Mouse (Mus musculus) activated CD4-positive, CD25-positive, alpha-beta regulatory T cell (primary cell): Measurements from ENCODE around the gene Bcl2l12. TPM values are rescaled to one million over a fixed set of nuclear protein-coding genes. Genes with fewer than 3 reads are reported as not detected.

Experiments
- polyA plus RNA-seq, 2 experiments: library from polyadenylated mRNA; unstranded; fragments of 100-300 nt; shearing (Covaris generic); gene quantifications; one replicate each; pipeline ENCODE4 v1.2.1; 2017

Gene Bcl2l12
- polyA plus RNA-seq = 10 to 100 TPM; 24.3 to 26.9 TPM

GRCm38 (mm10) chr7:44998501-44998955 lies at the start of gene Bcl2l12:
Gene Bcl2l12, minus strand, starts transcription at chr7:44998712.

DNA sequence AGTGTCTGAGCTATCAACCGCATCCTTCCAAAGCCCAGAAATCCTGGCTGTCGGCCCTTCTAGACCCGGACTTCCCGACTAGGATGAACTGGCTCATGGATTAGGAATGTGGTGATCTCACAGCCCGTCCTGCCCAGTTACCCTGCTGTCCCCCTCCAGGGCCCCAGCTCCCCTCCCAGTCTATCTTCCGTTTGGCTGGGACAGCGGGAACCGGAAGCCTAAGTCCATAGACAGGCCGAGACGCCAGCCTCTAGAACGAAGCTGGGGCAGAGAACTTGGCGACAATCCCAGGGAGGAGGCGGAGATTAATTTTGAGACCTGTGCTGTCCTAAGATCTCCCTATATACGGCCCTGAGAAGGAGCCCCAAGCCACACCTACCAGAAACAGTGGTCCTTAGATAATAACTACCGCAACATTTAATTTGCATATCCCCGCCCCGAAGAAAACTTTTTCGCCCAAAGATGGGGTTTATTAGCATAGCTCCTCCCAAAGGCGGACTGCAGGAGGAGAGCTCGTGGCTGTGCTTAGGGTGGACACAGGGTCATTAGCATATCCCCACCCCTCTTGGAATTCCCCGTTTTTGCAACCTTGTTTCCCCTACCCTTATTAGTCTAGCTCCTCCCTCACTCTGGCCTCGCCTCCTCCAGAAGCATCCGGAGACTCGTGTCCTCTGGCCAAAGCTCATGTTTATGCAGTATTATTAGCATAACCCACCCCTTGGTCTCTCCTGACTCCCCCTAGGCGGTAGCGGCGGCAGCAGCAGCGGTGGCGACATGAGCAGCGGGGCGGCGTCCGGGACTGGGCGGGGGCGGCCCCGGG lies 18.9 kb upstream of the Bcl2l12 start, which contains the start of gene Rras:
TSS of gene Rras (plus strand) at position 720 of the 820 bp plus-strand sequence.

DNA sequence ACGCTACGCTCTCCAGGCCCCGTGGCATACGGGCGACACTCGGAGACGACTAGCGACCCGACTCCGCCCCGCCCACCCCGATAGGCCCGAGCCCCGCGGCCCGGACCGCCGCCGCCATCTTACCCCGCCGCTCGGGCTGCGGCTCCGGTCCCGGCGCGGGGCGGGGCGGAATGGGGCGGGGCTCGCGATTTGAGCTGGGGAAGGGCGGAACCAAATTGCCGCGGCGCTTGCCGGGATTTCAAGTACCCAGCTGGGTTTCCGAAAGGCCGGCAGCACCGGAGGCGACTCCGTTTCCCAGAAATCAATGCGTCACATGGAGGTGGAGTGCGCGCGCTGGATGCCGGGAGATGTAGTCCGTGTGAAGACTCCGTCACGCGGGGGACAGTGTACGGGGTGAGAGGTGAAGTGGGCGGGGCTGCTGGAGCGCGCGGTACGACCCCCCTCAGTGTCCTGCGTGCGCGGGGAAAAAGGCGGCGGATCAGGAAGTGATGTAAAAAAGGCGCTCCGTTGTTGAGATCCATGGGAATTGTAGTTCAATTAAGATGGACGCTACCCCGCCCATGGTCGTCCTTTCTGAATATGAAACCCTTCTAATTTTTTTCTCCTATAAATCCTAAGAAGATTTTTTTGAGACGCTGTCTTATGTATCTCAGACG lies 17.6 kb upstream of the Bcl2l12 start, which contains the start of gene Scaf1:
TSS of gene Scaf1 (minus strand) at position 407 of the 656 bp plus-strand sequence.

GRCm38 (mm10) chr7:44997231-44997939 lies 1.1 kb downstream of the Bcl2l12 start, which contains the start of gene Irf3:
Gene Irf3, plus strand, starts transcription at chr7:44997648.

DNA sequence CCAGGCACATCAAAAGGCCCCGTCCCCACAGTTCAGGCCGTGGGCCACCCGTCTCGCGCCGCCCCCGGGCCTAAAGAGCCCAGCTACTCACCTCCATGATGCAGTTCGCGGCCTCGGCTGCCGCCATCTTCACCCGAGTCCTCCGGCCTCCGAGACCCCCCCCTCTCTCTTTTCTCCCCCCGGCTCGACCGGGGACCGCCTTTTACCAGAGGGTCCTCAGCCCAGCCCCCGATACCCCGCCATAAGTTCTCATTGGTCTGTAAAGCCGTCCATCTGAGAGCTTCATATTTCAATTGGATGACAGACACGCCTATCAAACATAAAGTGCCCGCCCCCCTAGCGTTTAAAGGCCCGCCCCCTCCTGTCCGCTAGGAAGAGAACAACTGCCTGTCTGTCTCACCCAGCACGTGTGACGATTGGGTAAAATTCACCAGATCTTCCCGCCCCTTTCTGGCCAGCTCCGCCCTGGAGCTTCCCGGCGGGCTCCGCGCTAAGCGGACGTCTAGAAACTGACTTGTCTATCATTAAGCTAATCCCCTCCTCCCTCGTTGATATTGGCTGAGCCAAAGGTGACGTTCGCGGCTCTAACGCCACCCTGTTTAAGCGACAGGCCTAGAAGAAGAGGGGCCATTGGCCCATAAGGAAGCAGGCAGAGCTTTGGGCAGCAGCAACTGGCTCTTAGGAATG lies 12.2 kb downstream of the Bcl2l12 start, which contains the start of gene Prmt1:
TSS of gene Prmt1 (minus strand) at position 377 of the 687 bp plus-strand sequence.

GRCm38 (mm10) chr7:44974383-44975116 lies 24.0 kb downstream of the Bcl2l12 start, which contains the start of gene Cpt1c:
Gene Cpt1c, minus strand, starts transcription at chr7:44974851.

GRCm38 (mm10) chr7:44942904-44943303 lies 55.6 kb downstream of the Bcl2l12 start, which contains the start of gene Tsks:
Gene Tsks, plus strand, starts transcription at chr7:44943204.

Other genes with a start within 250 kb of the Bcl2l12 start
- under 1 TPM; 0.38 to 0.87 TPM for gene Zfp473, start 247.7 kb downstream of the Bcl2l12 start, polyA plus RNA-seq
- 10 to 100 TPM; 43.6 to 48.6 TPM for gene Nup62, start 182.6 kb downstream of the Bcl2l12 start, polyA plus RNA-seq
- 1 to 10 TPM; 1.6 to 5.2 TPM for gene Il4i1, start 182.3 kb downstream of the Bcl2l12 start, polyA plus RNA-seq
- gene Atf5, start 182.1 kb downstream of the Bcl2l12 start, polyA plus RNA-seq = under 1 TPM; 0.32 to 0.52 TPM
- gene Akt1s1, start 149.7 kb downstream of the Bcl2l12 start, polyA plus RNA-seq = 10 to 100 TPM; 18.0 to 26.0 TPM
- 10 to 100 TPM; 59.0 to 77.7 TPM for gene Tbc1d17, start 149.6 kb downstream of the Bcl2l12 start, polyA plus RNA-seq
- 10 to 100 TPM; 68.0 to 97.8 TPM for gene Pnkp, start 141.6 kb downstream of the Bcl2l12 start, polyA plus RNA-seq
- 10 to 100 TPM; 19.1 to 21.8 TPM for gene Ptov1, start 128.9 kb downstream of the Bcl2l12 start, polyA plus RNA-seq
- gene Med25, start 106.0 kb downstream of the Bcl2l12 start, polyA plus RNA-seq = 10 to 100 TPM; 53.6 TPM
- 10 to 100 TPM; 28.0 to 39.1 TPM for gene Fuz, start 102.6 kb downstream of the Bcl2l12 start, polyA plus RNA-seq
- 10 to 100 TPM; 49.1 to 61.7 TPM for gene Ap2a1, start 69.2 kb downstream of the Bcl2l12 start, polyA plus RNA-seq
- under 1 TPM; 0.14 to 0.18 TPM for gene Tsks, start 55.5 kb downstream of the Bcl2l12 start, polyA plus RNA-seq
- under 1 TPM; 0.28 to 0.44 TPM for gene Cpt1c, start 23.9 kb downstream of the Bcl2l12 start, polyA plus RNA-seq
- 100 to 1,000 TPM; 138 to 219 TPM for gene Prmt1, start 12.1 kb downstream of the Bcl2l12 start, polyA plus RNA-seq
- 100 to 1,000 TPM; 173 to 194 TPM for gene Irf3, start 1.1 kb downstream of the Bcl2l12 start, polyA plus RNA-seq
- 10 to 100 TPM; 30.1 to 38.3 TPM for gene Scaf1, start 17.7 kb upstream of the Bcl2l12 start, polyA plus RNA-seq
- 10 to 100 TPM; 21.5 to 34.7 TPM for gene Rras, start 19.2 kb upstream of the Bcl2l12 start, polyA plus RNA-seq
- gene Prr12, start 54.2 kb upstream of the Bcl2l12 start, polyA plus RNA-seq = 1 to 10 TPM; 3.3 to 6.1 TPM
- 100 to 1,000 TPM; 130 to 137 TPM for gene Nosip, start 63.7 kb upstream of the Bcl2l12 start, polyA plus RNA-seq
- gene Prrg2, start 64.0 kb upstream of the Bcl2l12 start, polyA plus RNA-seq = 1 to 10 TPM; 1.9 to 2.7 TPM
- 10 to 100 TPM in 1 of 2 experiments, 1 to 10 TPM in 1; 5.2 to 16.8 TPM for gene Rcn3, start 93.5 kb upstream of the Bcl2l12 start, polyA plus RNA-seq
- gene Fcgrt, start 105.1 kb upstream of the Bcl2l12 start, polyA plus RNA-seq = 10 to 100 TPM in 1 of 2 experiments, 1 to 10 TPM in 1; 1.6 to 18.5 TPM
- 1,000 to 10,000 TPM; 2,309 to 3,648 TPM for gene Rps11, start 125.7 kb upstream of the Bcl2l12 start, polyA plus RNA-seq
- 1,000 to 10,000 TPM; 2,307 to 3,859 TPM for gene Rpl13a, start 130.0 kb upstream of the Bcl2l12 start, polyA plus RNA-seq
- not detected for gene Gm45713, start 137.5 kb upstream of the Bcl2l12 start, polyA plus RNA-seq
- 100 to 1,000 TPM; 263 to 410 TPM for gene Flt3l, start 137.7 kb upstream of the Bcl2l12 start, polyA plus RNA-seq
- 10 to 100 TPM; 57.0 to 66.8 TPM for gene Pih1d1, start 155.6 kb upstream of the Bcl2l12 start, polyA plus RNA-seq
- gene Aldh16a1, start 155.9 kb upstream of the Bcl2l12 start, polyA plus RNA-seq = 10 to 100 TPM; 41.4 to 60.4 TPM
- under 1 TPM; 0.45 to 0.72 TPM for gene Slc17a7, start 165.2 kb upstream of the Bcl2l12 start, polyA plus RNA-seq
- not detected for gene Gfy, start 180.9 kb upstream of the Bcl2l12 start, polyA plus RNA-seq
- gene Pth2, start 182.3 kb upstream of the Bcl2l12 start, polyA plus RNA-seq = not detected
- under 1 TPM; 0.07 to 0.10 TPM for gene Ccdc155, start 206.2 kb upstream of the Bcl2l12 start, polyA plus RNA-seq
- gene Dkkl1, start 213.4 kb upstream of the Bcl2l12 start, polyA plus RNA-seq = 10 to 100 TPM in 1 of 2 experiments, 1 to 10 TPM in 1; 9.8 to 26.8 TPM
- 1 to 10 TPM; 2.6 to 4.0 TPM for gene Tead2, start 217.0 kb upstream of the Bcl2l12 start, polyA plus RNA-seq
- 100 to 1,000 TPM; 461 to 714 TPM for gene Cd37, start 240.4 kb upstream of the Bcl2l12 start, polyA plus RNA-seq
- gene Slc6a16, start 242.4 kb upstream of the Bcl2l12 start, polyA plus RNA-seq = under 1 TPM in 1 of 2 experiments, not detected in 1; 0.20 TPM